Mouse (Mus musculus): ENCODE measurements around the gene Pifo. TPM values are rescaled to one million over a fixed set of nuclear protein-coding genes. Genes with fewer than 3 reads are reported as not detected.
A peak's percentile ranks its signal among the peaks of the same experiment; 100 is the strongest.

Pifo gene
- polyA plus RNA-seq, 1 experiment from 2014 or later = 0.34 TPM

GRCm38 (mm10) chr3:105957235-105957634 lies 57.2 kb downstream of the Pifo start:
- Histone ChIP-seq H3K4me1 (ENCODE audit: insufficient read depth) (peaks cover 7% of the 10 kb centered on the region; the same call in 1 of the 2 replicates), H3K36me3 (ENCODE audit: insufficient read depth) (peaks cover 47% of the 10 kb centered on the region), H3K9me3 (ENCODE audit: low read depth, low read length) (no peaks in the 10 kb centered on the region), H3K9ac (peak overlapping the region; percentile 96; the same call in 1 of the 2 replicates), H3K27ac (ENCODE audit: low read depth) (no peak overlapping the region), H3K27me3 (ENCODE audit: insufficient read depth, low read length) (no peaks in the 10 kb centered on the region), H3K4me3 (ENCODE audit: low read depth, low read length) (no peak overlapping the region), H3K4me2 (peak overlapping the region; percentile 91; the same call in 1 of the 2 replicates)
- ATAC-seq (ENCODE audit: insufficient read depth) (no peak), DNase-seq (no peak)
- TF ChIP-seq CTCF (IDR thresholded peaks at IDR 0.05; ENCODE audit: low read depth) = 0 out of 2 replicates have a peak, but pooled peaks have one; percentile 11
- WGBS = 97% methylated on average over 1 of the region's 1 CpGs

GRCm38 (mm10) chr3:105951348-105951747 lies 63.1 kb downstream of the Pifo start:
- Histone ChIP-seq H3K9ac (no peak overlapping the region), H3K4me2 (no peak overlapping the region), H3K27ac (ENCODE audit: low read depth) (no peak overlapping the region), H3K36me3 (ENCODE audit: insufficient read depth) (peaks cover 87% of the 10 kb centered on the region), H3K27me3 (ENCODE audit: insufficient read depth, low read length) (no peaks in the 10 kb centered on the region), H3K4me3 (ENCODE audit: low read depth, low read length) (no peak overlapping the region), H3K9me3 (ENCODE audit: low read depth, low read length) (no peaks in the 10 kb centered on the region), H3K4me1 (ENCODE audit: insufficient read depth) (no peaks in the 10 kb centered on the region)
- WGBS = 95% methylated on average over 7 of the region's 7 CpGs
- no peak for DNase-seq
- TF ChIP-seq CTCF (IDR thresholded peaks at IDR 0.05; ENCODE audit: low read depth) = no peak
- ATAC-seq (ENCODE audit: insufficient read depth) = no peak

Other genes starting within 250 kb of the Pifo start
- gene Rap1a, start 213.3 kb downstream of the Pifo start, polyA plus RNA-seq (2014; fragmentation: Nextera tagmentation; extraction: Ambion mirVana) = 94.3 and 95.5 TPM in 2 replicates
- 0.18 and 0.30 TPM in 2 replicates for gene Adora3, start 143.8 kb downstream of the Pifo start, polyA plus RNA-seq (2014; fragmentation: Nextera tagmentation; extraction: Ambion mirVana)
- 0.22 and 0.32 TPM in 2 replicates for gene Tmigd3, start 143.7 kb downstream of the Pifo start, polyA plus RNA-seq (2014; fragmentation: Nextera tagmentation; extraction: Ambion mirVana)
- 0.75 and 0.83 TPM in 2 replicates for gene I830077J02Rik, start 82.0 kb downstream of the Pifo start, polyA plus RNA-seq (2014; fragmentation: Nextera tagmentation; extraction: Ambion mirVana)
- 154 and 165 TPM in 2 replicates for gene Wdr77, start 55.3 kb downstream of the Pifo start, polyA plus RNA-seq (2014; fragmentation: Nextera tagmentation; extraction: Ambion mirVana)
- 449 and 462 TPM in 2 replicates for gene Atp5f1, start 54.5 kb downstream of the Pifo start, polyA plus RNA-seq (2014; fragmentation: Nextera tagmentation; extraction: Ambion mirVana)
- 1.9 and 2.4 TPM in 2 replicates for gene Ovgp1, start 40.9 kb downstream of the Pifo start, polyA plus RNA-seq (2014; fragmentation: Nextera tagmentation; extraction: Ambion mirVana)
- gene Chil5, start 18.2 kb upstream of the Pifo start, polyA plus RNA-seq (2014; fragmentation: Nextera tagmentation; extraction: Ambion mirVana) = not detected in 2 replicates
- gene Chia1, start 98.6 kb upstream of the Pifo start, polyA plus RNA-seq (2014; fragmentation: Nextera tagmentation; extraction: Ambion mirVana) = 0.13 and 0.15 TPM in 2 replicates
- 0.81 TPM in 1 of 2 replicates, not detected in the other for gene Chil3, start 152.9 kb upstream of the Pifo start, polyA plus RNA-seq (2014; fragmentation: Nextera tagmentation; extraction: Ambion mirVana)
- gene Chil4, start 204.9 kb upstream of the Pifo start, polyA plus RNA-seq (2014; fragmentation: Nextera tagmentation; extraction: Ambion mirVana) = not detected in 2 replicates